Mouse (Mus musculus): Measurements from ENCODE around the gene Krt28. TPM values are rescaled to one million over a fixed set of nuclear protein-coding genes. Genes with fewer than 3 reads are reported as not detected.
A peak's percentile ranks its signal among the peaks of the same experiment; 100 is the strongest.

The Krt28 gene
- polyA plus RNA-seq, 1 experiment from 2014 or later, result 0.21 TPM

DNA sequence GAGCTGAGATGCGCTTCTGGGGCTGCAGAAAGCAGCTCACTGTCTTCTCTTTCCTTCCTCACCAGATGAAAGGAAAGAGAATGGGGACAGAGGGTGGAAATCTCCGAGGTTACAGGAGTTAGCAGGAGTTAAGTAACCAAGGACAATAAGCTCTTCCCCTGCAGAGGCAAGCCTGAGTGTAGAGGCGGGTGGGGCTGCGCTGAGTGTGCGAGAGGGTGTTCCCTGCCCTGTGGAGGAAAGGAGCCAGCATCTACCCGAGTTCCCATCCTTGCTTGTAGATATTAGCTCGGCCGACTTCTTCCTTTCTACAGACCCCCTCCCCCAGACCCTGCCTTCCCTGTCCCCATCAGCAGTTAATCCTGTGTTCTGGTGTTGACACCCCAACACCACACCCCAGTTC lies 24.1 kb upstream of the Krt28 start:
- no peak overlapping the region for H3K9ac ChIP-seq (ENCODE audit: low read length)
- no peak overlapping the region for H3K27ac ChIP-seq (ENCODE audit: low read length)
- WGBS, result 45% methylated on average over 8 of the region's 8 CpGs
- no peak for ATAC-seq (ENCODE audit: insufficient read depth, low FRiP score)
- H3K9me3 ChIP-seq (replicated peaks; ENCODE audit: control insufficient read depth, low read length), result no peaks in the 10 kb centered on the region
- H3K4me2 ChIP-seq (ENCODE audit: low read depth, low read length), result no peak overlapping the region
- no peaks in the 10 kb centered on the region; the same call in 1 of the 2 replicates for H3K4me1 ChIP-seq (ENCODE audit: control insufficient read depth, insufficient read depth, low read length)
- H3K27me3 ChIP-seq (ENCODE audit: control insufficient read depth, insufficient read depth, low read length), result no peaks in the 10 kb centered on the region
- H3K4me3 ChIP-seq (replicated peaks; ENCODE audit: low read length), result no peak overlapping the region
- H3K36me3 ChIP-seq (ENCODE audit: control insufficient read depth, insufficient read depth, low read length), result no peaks in the 10 kb centered on the region

DNA sequence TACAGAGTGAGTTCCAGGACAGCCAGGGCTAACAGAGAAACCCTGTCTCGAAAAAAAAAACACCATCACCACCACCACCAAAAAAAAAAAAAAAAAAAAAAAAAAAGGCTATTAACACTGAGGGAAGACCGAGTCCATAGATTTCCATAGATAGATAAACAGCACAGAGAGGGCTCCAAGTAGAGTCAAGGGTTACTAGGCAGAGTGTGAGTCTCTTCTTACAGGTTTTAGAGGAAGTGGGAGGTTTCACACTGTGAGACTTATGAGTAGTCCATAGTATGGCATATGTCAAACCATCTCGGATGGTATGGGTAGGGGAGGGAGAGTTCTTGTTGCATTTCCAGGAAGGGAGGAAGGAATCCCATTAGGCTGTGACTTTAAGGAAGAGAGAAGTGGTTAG lies 23.4 kb upstream of the Krt28 start:
- Histone ChIP-seq H3K9ac (ENCODE audit: low read length) (no peak overlapping the region), H3K27me3 (ENCODE audit: control insufficient read depth, insufficient read depth, low read length) (no peaks in the 10 kb centered on the region), H3K4me3 (replicated peaks; ENCODE audit: low read length) (no peak overlapping the region), H3K36me3 (ENCODE audit: control insufficient read depth, insufficient read depth, low read length) (no peaks in the 10 kb centered on the region), H3K9me3 (replicated peaks; ENCODE audit: control insufficient read depth, low read length) (no peaks in the 10 kb centered on the region), H3K27ac (ENCODE audit: low read length) (no peak overlapping the region), H3K4me1 (ENCODE audit: control insufficient read depth, insufficient read depth, low read length) (no peaks in the 10 kb centered on the region), H3K4me2 (ENCODE audit: low read depth, low read length) (no peak overlapping the region)
- WGBS, result 62% methylated on average over 3 of the region's 3 CpGs
- no peak for ATAC-seq (ENCODE audit: insufficient read depth, low FRiP score)

DNA sequence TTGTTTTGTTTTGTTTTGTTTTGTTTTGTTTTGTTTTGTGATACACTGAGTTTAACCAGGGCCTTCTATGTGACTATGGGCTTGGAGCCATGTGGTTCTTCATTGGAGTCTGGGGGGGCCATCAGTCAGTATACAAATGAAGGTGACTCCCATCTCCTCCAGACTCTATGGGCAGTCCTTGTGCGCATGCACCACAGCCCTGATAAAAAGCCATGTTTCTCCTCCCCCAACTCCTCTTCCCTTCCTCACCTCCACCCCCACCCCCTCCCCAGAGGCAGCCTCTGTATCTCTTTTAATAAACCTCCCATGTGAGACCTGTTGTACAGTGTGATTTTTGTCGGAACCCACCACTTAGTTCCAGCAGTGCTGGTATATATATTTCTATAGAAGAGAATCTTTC lies 22.0 kb upstream of the Krt28 start:
- Histone ChIP-seq H3K4me3 (replicated peaks; ENCODE audit: low read length) (no peak overlapping the region), H3K4me2 (ENCODE audit: low read depth, low read length) (no peak overlapping the region), H3K9ac (ENCODE audit: low read length) (no peak overlapping the region), H3K27me3 (ENCODE audit: control insufficient read depth, insufficient read depth, low read length) (no peaks in the 10 kb centered on the region), H3K4me1 (ENCODE audit: control insufficient read depth, insufficient read depth, low read length) (peaks cover under 1% of the 10 kb centered on the region; the same call in 1 of the 2 replicates), H3K27ac (ENCODE audit: low read length) (no peak overlapping the region), H3K36me3 (ENCODE audit: control insufficient read depth, insufficient read depth, low read length) (no peaks in the 10 kb centered on the region), H3K9me3 (replicated peaks; ENCODE audit: control insufficient read depth, low read length) (no peaks in the 10 kb centered on the region)
- ATAC-seq (ENCODE audit: insufficient read depth, low FRiP score), result no peak
- 78% methylated on average over 2 of the region's 2 CpGs for WGBS

DNA sequence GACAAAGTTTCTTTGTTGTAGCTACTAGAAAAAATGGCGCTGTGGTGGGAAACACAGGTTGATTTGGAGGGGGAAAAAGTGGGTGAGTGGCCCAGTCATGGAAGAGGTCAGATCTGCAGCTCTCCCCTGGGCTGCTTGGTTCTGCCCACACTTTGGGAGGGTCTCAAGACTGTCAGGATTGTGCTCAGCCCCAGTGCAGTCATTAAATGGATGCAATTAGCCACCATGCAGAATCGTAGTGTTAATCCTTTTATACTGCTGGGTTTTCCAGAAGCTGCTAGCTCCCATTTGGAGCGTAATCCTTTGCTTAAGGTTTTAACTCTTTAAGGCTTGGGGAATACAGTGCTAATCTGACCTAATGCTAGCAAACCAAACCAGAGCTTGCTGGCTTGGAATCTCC lies 21.3 kb upstream of the Krt28 start:
- Histone ChIP-seq H3K9me3 (replicated peaks; ENCODE audit: control insufficient read depth, low read length) (no peaks in the 10 kb centered on the region), H3K4me2 (ENCODE audit: low read depth, low read length) (no peak overlapping the region), H3K36me3 (ENCODE audit: control insufficient read depth, insufficient read depth, low read length) (no peaks in the 10 kb centered on the region), H3K9ac (ENCODE audit: low read length) (no peak overlapping the region), H3K27ac (ENCODE audit: low read length) (no peak overlapping the region), H3K4me1 (ENCODE audit: control insufficient read depth, insufficient read depth, low read length) (peaks cover 2% of the 10 kb centered on the region; the same call in 1 of the 2 replicates), H3K27me3 (ENCODE audit: control insufficient read depth, insufficient read depth, low read length) (no peaks in the 10 kb centered on the region), H3K4me3 (replicated peaks; ENCODE audit: low read length) (no peak overlapping the region)
- no peak for ATAC-seq (ENCODE audit: insufficient read depth, low FRiP score)
- WGBS, result 47% methylated on average over 3 of the region's 3 CpGs

DNA sequence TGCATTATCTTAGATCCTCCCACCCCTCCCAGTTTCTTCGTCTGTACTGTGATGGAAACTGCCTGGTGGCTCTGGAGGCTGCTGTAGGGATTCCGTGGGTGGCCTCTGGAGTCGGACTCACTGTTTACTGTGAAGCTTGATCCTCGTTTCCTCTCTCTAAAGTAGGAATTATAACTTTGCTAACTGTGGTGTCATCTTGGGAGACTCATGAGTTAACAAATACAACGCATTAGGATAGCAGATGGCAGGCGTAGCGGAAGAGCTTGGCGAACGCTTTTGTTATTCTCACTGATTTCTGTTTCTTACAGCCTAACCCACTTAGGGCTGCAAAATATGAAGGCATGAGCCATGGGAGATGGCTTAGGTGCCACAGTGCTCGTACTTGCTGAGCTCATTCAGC lies 17.8 kb upstream of the Krt28 start:
- Histone ChIP-seq H3K36me3 (ENCODE audit: control insufficient read depth, insufficient read depth, low read length) (no peaks in the 10 kb centered on the region), H3K27me3 (ENCODE audit: control insufficient read depth, insufficient read depth, low read length) (no peaks in the 10 kb centered on the region), H3K9ac (ENCODE audit: low read length) (0 out of 2 replicates have a peak overlapping the region, but pooled peaks have one; percentile 5), H3K4me1 (ENCODE audit: control insufficient read depth, insufficient read depth, low read length) (peaks cover 2% of the 10 kb centered on the region; the same call in 1 of the 2 replicates), H3K9me3 (replicated peaks; ENCODE audit: control insufficient read depth, low read length) (no peaks in the 10 kb centered on the region), H3K4me2 (ENCODE audit: low read depth, low read length) (peak overlapping the region; percentile 21; the same call in 1 of the 2 replicates), H3K4me3 (replicated peaks; ENCODE audit: low read length) (no peak overlapping the region), H3K27ac (ENCODE audit: low read length) (peak overlapping the region; percentile 67)
- ATAC-seq (ENCODE audit: insufficient read depth, low FRiP score), result 0 out of 2 replicates have a peak, but pooled peaks have one; percentile 13
- WGBS, result 62% methylated on average over 10 of the region's 10 CpGs

DNA sequence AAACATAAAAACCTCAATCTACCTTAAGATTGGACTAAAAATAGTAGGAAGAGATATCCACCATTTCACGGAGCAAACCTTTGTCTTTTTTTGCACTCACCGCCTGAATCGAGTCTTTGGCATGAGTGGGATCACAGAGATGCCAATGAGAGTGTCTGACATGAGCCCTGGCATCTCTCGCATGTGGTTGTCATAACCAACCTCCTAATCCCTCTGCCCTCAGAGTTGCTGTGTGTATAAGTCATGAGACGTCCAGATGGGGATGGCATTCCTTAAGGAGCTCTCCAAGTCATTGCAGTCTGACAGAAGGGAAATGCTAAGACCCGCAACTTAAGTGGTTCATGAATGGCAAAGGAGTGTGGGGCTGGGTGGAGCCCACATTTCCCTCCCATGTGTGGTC lies 16.7 kb upstream of the Krt28 start:
- Histone ChIP-seq H3K36me3 (ENCODE audit: control insufficient read depth, insufficient read depth, low read length) (no peaks in the 10 kb centered on the region), H3K9me3 (replicated peaks; ENCODE audit: control insufficient read depth, low read length) (no peaks in the 10 kb centered on the region), H3K27me3 (ENCODE audit: control insufficient read depth, insufficient read depth, low read length) (no peaks in the 10 kb centered on the region), H3K27ac (ENCODE audit: low read length) (peak overlapping the region; percentile 44; the same call in 1 of the 2 replicates), H3K4me1 (ENCODE audit: control insufficient read depth, insufficient read depth, low read length) (peaks cover 2% of the 10 kb centered on the region; the same call in 1 of the 2 replicates), H3K9ac (ENCODE audit: low read length) (no peak overlapping the region), H3K4me3 (replicated peaks; ENCODE audit: low read length) (no peak overlapping the region), H3K4me2 (ENCODE audit: low read depth, low read length) (no peak overlapping the region; the same call in 1 of the 2 replicates)
- no peak for ATAC-seq (ENCODE audit: insufficient read depth, low FRiP score)
- 78% methylated on average over 6 of the region's 6 CpGs for WGBS

DNA sequence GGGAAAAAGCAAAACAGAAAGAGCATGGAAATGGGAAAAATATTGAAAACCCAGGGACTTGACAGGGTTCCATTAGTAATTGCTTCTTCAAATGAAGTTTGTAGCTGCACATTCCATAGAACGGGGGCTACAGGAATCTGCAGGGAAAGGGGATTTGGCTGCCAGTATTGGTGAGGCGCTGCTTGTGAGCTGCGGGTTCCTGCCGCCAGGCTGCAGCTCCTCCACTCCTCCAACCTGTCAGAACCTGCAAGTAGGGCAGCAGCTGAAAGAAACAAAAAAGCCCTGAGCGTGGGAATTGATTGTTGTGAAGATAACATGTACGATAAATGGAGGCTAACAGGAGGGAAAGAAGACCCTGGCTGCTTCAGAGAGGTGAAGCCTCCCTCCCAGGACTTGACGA lies 16.2 kb upstream of the Krt28 start:
- H3K9me3 ChIP-seq (replicated peaks; ENCODE audit: control insufficient read depth, low read length), result no peaks in the 10 kb centered on the region
- H3K27ac ChIP-seq (ENCODE audit: low read length), result peak overlapping the region; percentile 44; the same call in 1 of the 2 replicates
- H3K27me3 ChIP-seq (ENCODE audit: control insufficient read depth, insufficient read depth, low read length), result no peaks in the 10 kb centered on the region
- no peak overlapping the region for H3K9ac ChIP-seq (ENCODE audit: low read length)
- H3K36me3 ChIP-seq (ENCODE audit: control insufficient read depth, insufficient read depth, low read length), result no peaks in the 10 kb centered on the region
- H3K4me3 ChIP-seq (replicated peaks; ENCODE audit: low read length), result no peak overlapping the region
- 60% methylated on average over 7 of the region's 7 CpGs for WGBS
- no peak overlapping the region; the same call in 1 of the 2 replicates for H3K4me2 ChIP-seq (ENCODE audit: low read depth, low read length)
- ATAC-seq (ENCODE audit: insufficient read depth, low FRiP score), result no peak
- peaks cover 2% of the 10 kb centered on the region; the same call in 1 of the 2 replicates for H3K4me1 ChIP-seq (ENCODE audit: control insufficient read depth, insufficient read depth, low read length)

DNA sequence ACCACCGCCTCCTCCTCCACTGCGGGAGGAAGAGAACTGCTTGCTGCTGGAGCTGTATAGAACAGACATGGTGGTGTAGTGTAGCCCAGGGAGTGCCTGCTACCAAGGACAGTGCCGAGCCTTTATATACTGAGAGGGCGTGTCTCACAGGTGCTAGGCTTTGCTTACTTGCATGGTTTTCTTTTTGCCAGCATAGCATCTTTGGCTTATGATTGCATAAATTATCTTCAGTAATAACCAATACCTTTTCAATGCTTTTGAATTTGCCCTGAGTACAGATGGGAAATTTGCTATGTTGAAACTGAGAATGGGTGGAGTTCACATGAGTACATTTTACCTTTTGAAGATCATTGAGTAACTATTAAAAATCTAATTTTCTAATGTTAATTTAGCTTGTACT lies 14.6 kb upstream of the Krt28 start, which contains the start of gene Krt10:
Gene Krt10, minus strand, starts transcription at position 101 of the 400 bp plus-strand sequence.
- no peak within 1 kb of the TSS for H3K4me3 ChIP-seq (replicated peaks; ENCODE audit: low read length)
- H3K9me3 ChIP-seq (replicated peaks; ENCODE audit: control insufficient read depth, low read length), result no peaks in the 10 kb centered on the region
- no peak within 1 kb of the TSS for H3K4me2 ChIP-seq (ENCODE audit: low read depth, low read length)
- no peaks in the 10 kb centered on the region for H3K36me3 ChIP-seq (ENCODE audit: control insufficient read depth, insufficient read depth, low read length)
- no peak within 1 kb of the TSS for H3K9ac ChIP-seq (ENCODE audit: low read length)
- H3K27me3 ChIP-seq (ENCODE audit: control insufficient read depth, insufficient read depth, low read length), result no peaks in the 10 kb centered on the region
- peaks cover 2% of the 10 kb centered on the region; the same call in 1 of the 2 replicates for H3K4me1 ChIP-seq (ENCODE audit: control insufficient read depth, insufficient read depth, low read length)
- no peak within 1 kb of the TSS for H3K27ac ChIP-seq (ENCODE audit: low read length)
- no peak for ATAC-seq (ENCODE audit: insufficient read depth, low FRiP score)
- WGBS, result 73% methylated on average over 4 of the region's 4 CpGs

DNA sequence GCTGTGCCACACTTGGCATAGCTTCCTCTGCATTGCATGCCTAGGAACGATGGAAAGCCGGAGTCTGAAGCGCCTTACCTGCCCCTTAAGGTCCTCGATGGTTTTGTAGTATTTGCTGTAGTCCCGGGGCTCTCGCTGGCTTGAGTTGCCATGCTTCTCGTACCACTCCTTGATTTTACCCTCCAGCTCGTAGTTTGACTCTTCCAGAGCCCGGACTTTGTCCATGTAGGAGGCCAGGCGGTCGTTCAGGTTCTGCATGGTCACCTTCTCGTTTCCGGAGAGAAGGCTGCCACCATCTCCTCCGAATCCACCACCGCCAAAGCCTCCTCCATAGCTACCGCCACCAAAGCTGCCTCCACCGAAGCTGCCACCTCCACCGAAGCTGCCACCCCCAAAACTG lies 14.0 kb upstream of the Krt28 start:
- Histone ChIP-seq H3K36me3 (ENCODE audit: control insufficient read depth, insufficient read depth, low read length) (no peaks in the 10 kb centered on the region), H3K27ac (ENCODE audit: low read length) (no peak overlapping the region), H3K4me2 (ENCODE audit: low read depth, low read length) (no peak overlapping the region), H3K9ac (ENCODE audit: low read length) (no peak overlapping the region), H3K9me3 (replicated peaks; ENCODE audit: control insufficient read depth, low read length) (no peaks in the 10 kb centered on the region), H3K4me1 (ENCODE audit: control insufficient read depth, insufficient read depth, low read length) (peaks cover 2% of the 10 kb centered on the region; the same call in 1 of the 2 replicates), H3K27me3 (ENCODE audit: control insufficient read depth, insufficient read depth, low read length) (no peaks in the 10 kb centered on the region), H3K4me3 (replicated peaks; ENCODE audit: low read length) (no peak overlapping the region)
- 86% methylated on average over 18 of the region's 18 CpGs for WGBS
- ATAC-seq (ENCODE audit: insufficient read depth, low FRiP score), result no peak

Measured in stomach, embryonic 16.5 days (tissue).